Mouse (Mus musculus) heart, adult 2 months (tissue): ENCODE results near the gene Nit1. TPM values are rescaled to one million over a fixed set of nuclear protein-coding genes. Genes with fewer than 3 reads are reported as not detected.

Source experiments
- DNase-seq, 2 experiments: peaks; one replicate each; pipeline ENCODE4 v3.0.0; 2021
- H3K27ac ChIP-seq: fragments of 200-600 bp; 2 replicates; pipeline ENCODE4 v1.8.1; 2022
- H3K27me3 ChIP-seq: fragments of 200-500 bp; 2 replicates; pipeline ENCODE4 v1.6.1; 2012; ENCODE audit warnings: mild to moderate bottlenecking, low read length, inconsistent platforms, mixed read lengths; ENCODE audit not compliant: control insufficient read depth, insufficient read depth
- H3K36me3 ChIP-seq: fragments of 200-500 bp; 2 replicates; pipeline ENCODE4 v1.6.1; 2012; ENCODE audit warnings: low read length, inconsistent platforms; ENCODE audit not compliant: control insufficient read depth, insufficient read depth
- H3K4me1 ChIP-seq: fragments of 200-500 bp; 2 replicates; pipeline ENCODE4 v1.6.1; 2011; ENCODE audit warnings: low read length; ENCODE audit not compliant: control insufficient read depth, insufficient read depth
- H3K4me3 ChIP-seq: fragments of 200-600 bp; 2 replicates; pipeline ENCODE4 v1.8.1; 2022
- H3K79me2 ChIP-seq: fragments of 200-500 bp; replicated peaks from 2 replicates; pipeline ENCODE4 v1.6.1; 2012; ENCODE audit warnings: mild to moderate bottlenecking, inconsistent platforms, low read length, moderate library complexity, mixed read lengths; ENCODE audit not compliant: control insufficient read depth, insufficient read depth
- H3K9ac ChIP-seq: fragments of 200-500 bp; 2 replicates; pipeline ENCODE4 v1.6.1; 2012; ENCODE audit warnings: low read depth, mild to moderate bottlenecking, control low read depth, inconsistent platforms, low read length, mixed read lengths
- CTCF ChIP-seq: fragments of 200-600 bp; IDR thresholded peaks from 2 replicates; pipeline ENCODE4 v1.8.1; 2022; ENCODE audit warnings: antibody characterized with exemption, mild to moderate bottlenecking, moderate library complexity
- EP300 ChIP-seq: fragments of 200-500 bp; IDR thresholded peaks from 2 replicates; pipeline ENCODE4 v1.6.1; 2011; ENCODE audit warnings: low read depth, low read length, control low read depth; ENCODE audit not compliant: insufficient read depth
- POLR2A ChIP-seq: fragments of 200-500 bp; IDR thresholded peaks from 2 replicates; pipeline ENCODE4 v1.6.1; 2011; ENCODE audit warnings: mild to moderate bottlenecking, low read depth, low read length, control low read depth; ENCODE audit not compliant: insufficient read depth
- WGBS: fragments of 180-500 bp; shearing (Covaris S2); methylation state at CpG from one replicate; pipeline ENCODE4 v1.1.7; 2018; 5-methylcytosine and 5-hydroxymethylcytosine counted together
- intact Hi-C: fragments of 180-260 bp; cut with DNase I; formaldehyde crosslinking; loops from one replicate; pipeline ENCODE4 v1.15.1; 2025
- polyA plus RNA-seq: library from polyadenylated mRNA; depleted of rRNA; stranded (reverse); fragments of >200 nt; gene quantifications from 2 replicates; pipeline ENCODE4 v1.2.3, GENCODE M21; 2012
- total RNA-seq, 2 experiments: library from RNA; stranded (reverse); gene quantifications; 2 replicates each; pipeline ENCODE4 v1.2.3; 2021

Nit1 gene
- total and polyA plus RNA-seq, 3 experiments, result 25.9 to 40.1 (median 32.7) TPM

GRCm38 (mm10) chr1:171360253-171360652 is 14.8 kb upstream of the Nit1 start:
- peak in 1 of 2 experiments; percentile 23 for DNase-seq
- H3K4me1 ChIP-seq, result no peaks in the 10 kb centered on the region; the same call in 1 of the 2 replicates
- WGBS, result 38% methylated on average over 26 of the region's 26 CpGs
- TF ChIP-seq EP300 (no peak), CTCF (no peak), POLR2A (no peak)
- intact Hi-C loops, result loop anchor here (2.0 to 5.0 kb wide), 2 partner anchors 47 to 207 kb away; no protein-coding TSS in a partner anchor
- no peak overlapping the region; the same call in 1 of the 2 replicates for H3K27ac ChIP-seq
- H3K27me3 ChIP-seq, result no peaks in the 10 kb centered on the region
- peak overlapping the region; percentile 20; the same call in 1 of the 2 replicates for H3K9ac ChIP-seq
- H3K36me3 ChIP-seq, result no peaks in the 10 kb centered on the region
- peak overlapping the region; percentile 13; the same call in 1 of the 2 replicates for H3K4me3 ChIP-seq
- H3K79me2 ChIP-seq, result no peaks in the 10 kb centered on the region

GRCm38 (mm10) chr1:171358421-171358820 is 13.0 kb upstream of the Nit1 start:
- Histone ChIP-seq H3K27me3 (no peaks in the 10 kb centered on the region), H3K79me2 (no peaks in the 10 kb centered on the region), H3K27ac (no peak overlapping the region), H3K9ac (no peak overlapping the region), H3K4me1 (no peaks in the 10 kb centered on the region; the same call in 1 of the 2 replicates), H3K36me3 (no peaks in the 10 kb centered on the region), H3K4me3 (no peak overlapping the region)
- no peak for DNase-seq
- intact Hi-C loops, result loop anchor here (5.0 kb wide), 1 partner anchor 241 kb away; no protein-coding TSS in a partner anchor
- WGBS, result 74% methylated on average over 4 of the region's 4 CpGs
- TF ChIP-seq CTCF (peak; percentile 75), POLR2A (no peak), EP300 (no peak)

GRCm38 (mm10) chr1:171356814-171357213 is 11.4 kb upstream of the Nit1 start:
- Histone ChIP-seq H3K4me3 (no peak overlapping the region), H3K36me3 (no peaks in the 10 kb centered on the region), H3K79me2 (no peaks in the 10 kb centered on the region; the same call in 1 of the 2 replicates), H3K4me1 (no peaks in the 10 kb centered on the region; the same call in 1 of the 2 replicates), H3K27ac (no peak overlapping the region), H3K9ac (no peak overlapping the region), H3K27me3 (no peaks in the 10 kb centered on the region)
- WGBS, result 87% methylated on average over 2 of the region's 2 CpGs
- intact Hi-C loops, result loop anchor here (2.0 to 5.0 kb wide), 2 partner anchors 34 to 240 kb away; no protein-coding TSS in a partner anchor
- TF ChIP-seq EP300 (no peak), POLR2A (no peak), CTCF (no peak)
- DNase-seq, result no peak

- 76% methylated on average over 5 of the region's 5 CpGs for WGBS
- Histone ChIP-seq H3K27ac (no peak overlapping the region), H3K27me3 (no peaks in the 10 kb centered on the region), H3K9ac (no peak overlapping the region), H3K79me2 (no peaks in the 10 kb centered on the region; the same call in 1 of the 2 replicates), H3K4me3 (no peak overlapping the region), H3K4me1 (no peaks in the 10 kb centered on the region), H3K36me3 (no peaks in the 10 kb centered on the region)
- DNase-seq, result no peak
- intact Hi-C loops, result loop anchor here (2.0 to 5.0 kb wide), 2 partner anchors 33 to 239 kb away; no protein-coding TSS in a partner anchor
- no peak for TF ChIP-seq POLR2A
- no peak for TF ChIP-seq EP300
- peak; percentile 48 for TF ChIP-seq CTCF
Observed at GRCm38 (mm10) chr1:171355812-171356340, 10.4 kb upstream of the Nit1 start.

GRCm38 (mm10) chr1:171349210-171349609 is 3.8 kb upstream of the Nit1 start:
- intact Hi-C loops, result no loop called here
- DNase-seq, result no peak
- TF ChIP-seq EP300 (no peak), POLR2A (no peak), CTCF (no peak)

DNA sequence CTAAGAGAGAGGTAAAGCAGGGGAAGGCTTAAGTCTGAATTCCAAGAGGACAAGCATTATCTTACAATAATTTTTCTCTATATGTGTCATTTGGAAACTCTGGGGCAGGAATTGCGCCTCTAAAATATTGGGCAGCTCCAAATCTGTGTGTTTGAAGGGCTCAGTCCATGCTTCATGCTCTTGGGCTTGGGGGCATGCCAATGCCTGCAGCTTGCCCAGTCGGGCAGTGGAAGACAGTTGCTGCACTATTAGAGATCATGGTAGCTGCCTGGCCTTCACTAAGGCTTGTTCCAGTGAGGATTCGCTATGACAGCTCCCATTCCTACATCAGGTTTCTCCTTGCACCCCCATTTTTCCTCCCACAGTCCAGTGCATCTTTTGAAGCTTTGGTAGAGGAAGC is 3.2 kb upstream of the Nit1 start:
- 65% methylated on average over 3 of the region's 3 CpGs for WGBS
- H3K27ac ChIP-seq, result no peak overlapping the region
- TF ChIP-seq POLR2A, result no peak
- no peak for TF ChIP-seq CTCF

More at GRCm38 (mm10) chr1:171349210-171349609, 3.8 kb upstream of the Nit1 start:
- Histone ChIP-seq H3K27ac (no peak overlapping the region), H3K79me2 (peaks cover 8% of the 10 kb centered on the region), H3K36me3 (0 out of 2 replicates have a peak, but pooled peaks cover 8% of the 10 kb centered on the region), H3K9ac (no peak overlapping the region), H3K4me1 (peaks cover 9% of the 10 kb centered on the region), H3K27me3 (no peaks in the 10 kb centered on the region), H3K4me3 (no peak overlapping the region)
- WGBS, result 63% methylated on average over 2 of the region's 2 CpGs

More for the DNA sequence above, 3.2 kb upstream of the Nit1 start:
- intact Hi-C loops, result no loop called here
- 0 out of 2 replicates have a peak, but pooled peaks cover 8% of the 10 kb centered on the region for H3K36me3 ChIP-seq
- peaks cover 8% of the 10 kb centered on the region for H3K79me2 ChIP-seq
- H3K9ac ChIP-seq, result no peak overlapping the region
- H3K4me1 ChIP-seq, result peaks cover 9% of the 10 kb centered on the region
- H3K27me3 ChIP-seq, result no peaks in the 10 kb centered on the region
- no peak overlapping the region for H3K4me3 ChIP-seq
- DNase-seq, result peak in 1 of 2 experiments; percentile 31
